Mouse (Mus musculus) kidney, adult 18-20 months (tissue): Measurements from ENCODE around the gene Sem1.
A peak's percentile ranks its signal among the peaks of the same experiment; 100 is the strongest.
"Not testable (repeated sequence)": the region's sequence is repeated elsewhere in the genome, so short reads cannot be mapped to it uniquely, and the experiment has no call there.

Source experiments
- DNase-seq: peaks from one replicate; pipeline ENCODE4 v3.0.0; 2021

Gene Sem1

DNA sequence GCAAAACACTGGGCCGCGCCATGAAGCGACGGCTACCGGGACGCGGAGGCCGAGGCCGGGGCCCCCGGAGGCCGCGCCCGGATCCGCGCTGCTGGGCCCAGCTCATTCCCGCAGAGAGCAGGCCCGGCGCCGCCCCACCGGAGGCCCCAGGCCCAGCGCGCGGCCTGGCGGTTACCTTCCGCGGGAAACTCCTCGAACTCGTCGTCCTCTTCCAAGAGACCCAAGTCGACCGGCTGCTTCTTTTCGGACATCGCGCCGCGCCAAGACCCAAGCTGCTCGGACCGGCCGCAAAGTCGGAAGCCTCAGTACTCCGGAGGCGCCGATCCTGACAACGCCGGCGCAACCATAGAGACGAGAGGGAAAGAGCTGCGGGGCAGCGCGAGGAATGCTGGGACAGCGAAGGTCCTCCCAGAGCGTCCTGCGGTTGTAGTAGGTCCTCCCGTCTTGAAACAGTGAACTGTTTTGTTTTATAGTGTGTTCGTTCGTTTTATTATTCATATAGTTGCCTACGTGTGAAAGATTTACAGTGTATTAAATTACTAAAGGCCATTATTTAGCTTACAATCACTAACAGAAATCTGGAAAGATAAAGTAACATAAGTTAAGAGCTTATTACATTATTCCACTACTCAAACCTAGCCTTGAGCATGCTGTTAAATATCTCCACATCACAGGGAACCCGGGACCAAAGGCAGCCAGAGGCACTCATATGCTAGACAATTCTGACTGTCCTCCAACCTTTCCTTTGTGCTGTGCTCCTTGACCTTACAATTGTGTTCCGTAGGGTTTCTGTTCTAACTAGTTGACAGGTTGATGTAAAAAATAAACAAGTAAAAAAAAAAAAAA is at the start of gene Sem1:
Gene Sem1, minus strand, starts transcription at position 360 of the 846 bp plus-strand sequence.
- peak; percentile 91 for DNase-seq

GRCm38 (mm10) chr6:6622846-6623749 is 44.6 kb upstream of the Sem1 start:
- DNase-seq = peak; percentile 38

GRCm38 (mm10) chr6:6603561-6604544 is 25.4 kb upstream of the Sem1 start:
- no peak for DNase-seq

DNA sequence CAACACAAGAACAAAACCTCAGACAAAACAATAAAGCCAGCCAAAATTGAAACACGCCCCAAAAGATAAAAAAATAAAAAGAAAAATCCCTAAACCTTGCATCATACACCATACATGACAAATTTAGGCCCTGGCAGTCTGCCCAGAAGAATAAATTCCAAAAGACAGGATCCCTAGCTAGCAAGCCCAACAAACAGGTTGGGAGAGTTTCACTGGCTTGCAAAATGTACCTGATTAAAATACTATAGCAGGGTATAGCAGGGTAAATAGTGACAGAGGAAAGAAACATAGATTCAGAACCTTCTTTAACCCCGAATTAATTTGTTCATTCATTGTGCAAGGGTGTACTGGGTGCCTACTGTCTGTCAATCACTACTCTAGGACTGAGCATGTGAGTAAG is 7.8 kb upstream of the Sem1 start:
- DNase-seq = no peak

DNA sequence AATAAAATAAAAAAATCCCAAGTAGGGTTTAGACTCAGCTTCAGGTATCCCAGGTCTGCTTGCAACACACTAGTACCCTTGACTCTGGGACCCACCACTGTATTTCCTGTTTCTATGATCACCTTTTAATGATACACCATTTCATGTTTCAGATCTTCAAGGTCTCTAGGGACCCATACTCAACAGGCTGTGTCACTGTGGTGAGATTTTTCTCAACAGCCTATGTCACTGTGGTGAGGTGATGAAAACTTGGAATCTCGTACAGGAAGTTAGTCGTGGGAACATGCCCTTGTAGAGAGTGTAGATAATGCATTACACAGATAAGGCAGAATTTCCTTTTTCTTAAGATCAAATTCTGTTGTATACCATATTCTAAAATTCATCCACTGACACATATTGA is 3.4 kb upstream of the Sem1 start:
- no peak for DNase-seq

GRCm38 (mm10) chr6:6577741-6578284 is 650 bp downstream of the Sem1 start:
- no peak for DNase-seq

DNA sequence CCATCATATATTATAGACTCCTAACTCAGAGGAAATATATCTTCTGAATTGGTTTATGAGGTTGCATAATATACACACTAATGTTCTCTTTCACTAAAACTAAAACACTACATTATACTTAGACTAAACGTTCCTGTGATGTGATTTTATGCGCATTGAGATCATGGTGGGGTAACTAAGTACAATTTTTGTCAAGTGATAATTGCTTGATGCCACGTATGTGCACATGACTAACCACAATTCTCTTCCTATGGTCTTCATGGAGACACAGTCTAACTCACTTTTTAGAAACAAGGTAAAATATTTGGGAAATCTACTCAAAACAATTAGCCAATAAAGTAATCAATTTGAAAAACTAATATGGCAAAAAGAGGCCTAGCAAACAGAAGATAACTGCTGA is 1.2 kb downstream of the Sem1 start:
- DNase-seq = no peak

DNA sequence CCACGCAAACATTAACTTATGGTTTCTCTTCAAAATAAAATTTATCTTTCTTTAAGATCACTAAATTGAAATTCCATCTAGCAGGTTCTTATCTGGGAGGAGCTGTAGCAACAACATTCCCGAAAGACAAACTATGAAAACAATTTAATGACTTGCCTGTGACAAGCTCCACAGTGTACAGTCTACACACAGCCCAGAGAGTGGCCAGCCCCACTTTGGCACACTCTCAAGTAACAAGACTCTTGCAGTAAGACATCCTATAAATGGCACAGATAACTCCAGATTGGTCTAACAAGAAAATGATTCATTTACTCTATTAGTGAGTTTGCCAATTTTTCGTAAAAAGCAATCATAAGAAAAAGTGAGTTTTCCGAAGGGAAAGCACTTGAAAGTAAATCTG is 2.7 kb downstream of the Sem1 start:
- no peak for DNase-seq

DNA sequence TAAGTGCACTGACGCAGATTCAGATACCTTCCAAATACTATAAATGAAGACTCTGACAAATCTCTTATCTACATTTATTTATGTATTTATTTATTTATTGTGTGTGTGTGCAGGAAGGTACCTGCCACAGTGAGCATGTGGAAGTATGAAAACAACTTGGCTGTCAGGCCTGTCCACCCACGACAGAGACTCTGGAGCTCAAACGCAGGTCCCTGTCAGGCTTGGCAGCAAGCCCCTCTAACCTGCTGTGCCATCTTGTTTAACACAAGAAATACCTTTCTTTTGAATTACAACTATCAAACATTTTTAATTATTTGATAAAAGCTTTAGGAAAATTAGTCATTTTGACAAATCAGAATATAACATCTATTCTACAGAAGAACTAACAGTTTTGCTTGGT is 10.0 kb downstream of the Sem1 start:
- DNase-seq = no peak

DNA sequence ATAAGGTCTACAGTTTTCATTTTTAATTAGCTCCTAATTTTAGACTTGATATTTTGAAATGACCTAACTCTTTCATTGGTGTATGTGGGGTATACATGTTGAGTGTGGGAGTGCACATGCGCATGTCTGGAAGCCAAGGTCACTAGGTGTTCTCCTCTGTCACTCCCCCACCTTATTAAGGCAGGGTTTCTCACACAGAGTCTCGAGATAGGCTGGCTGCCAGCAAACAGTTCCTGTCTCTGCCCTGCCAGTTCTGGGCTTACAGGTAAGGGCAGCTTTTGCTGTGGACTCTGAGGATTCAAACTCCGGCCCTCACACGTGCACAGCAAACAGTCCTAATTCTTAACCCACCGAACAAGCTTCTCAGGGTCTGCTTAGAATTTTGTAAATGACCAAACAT is 14.8 kb downstream of the Sem1 start:
- DNase-seq = no peak

DNA sequence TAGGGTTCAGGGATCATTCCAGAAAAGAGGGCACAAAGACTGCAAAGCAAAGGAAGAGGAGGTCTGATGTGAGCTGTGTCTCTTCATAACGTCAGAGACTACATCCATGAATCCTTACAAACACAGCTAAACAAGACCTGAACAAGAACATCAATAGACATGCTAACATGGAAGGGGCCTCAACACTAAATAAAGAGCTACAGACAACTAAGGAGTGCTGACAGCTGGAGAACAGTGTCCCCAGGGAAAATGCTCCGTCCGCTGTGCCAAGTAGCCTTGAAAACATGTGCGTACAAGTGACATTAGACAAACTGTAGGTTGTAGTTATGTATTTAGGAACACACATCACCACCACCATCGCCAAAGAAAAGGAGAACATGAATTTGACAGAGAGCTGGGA is 15.7 kb downstream of the Sem1 start:
- DNase-seq = no peak

DNA sequence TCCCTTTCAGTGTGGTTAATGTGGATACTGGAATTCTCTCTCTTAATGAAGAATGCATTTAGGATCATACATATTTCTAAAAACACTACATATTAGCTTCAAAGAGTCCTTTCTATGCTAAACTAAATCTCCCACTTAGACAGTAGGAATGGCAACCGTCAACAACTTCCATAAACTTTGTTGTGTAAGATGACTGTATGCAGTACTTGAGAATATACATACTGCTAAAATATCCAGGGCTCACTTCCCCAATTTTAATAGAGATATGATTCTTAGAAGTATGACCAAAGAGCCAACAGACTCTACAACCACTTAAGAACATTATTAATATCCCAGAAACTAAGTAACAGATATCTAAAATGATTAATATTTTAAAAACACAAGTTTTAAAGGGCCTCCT is 20.8 kb downstream of the Sem1 start:
- DNase-seq = no peak

DNA sequence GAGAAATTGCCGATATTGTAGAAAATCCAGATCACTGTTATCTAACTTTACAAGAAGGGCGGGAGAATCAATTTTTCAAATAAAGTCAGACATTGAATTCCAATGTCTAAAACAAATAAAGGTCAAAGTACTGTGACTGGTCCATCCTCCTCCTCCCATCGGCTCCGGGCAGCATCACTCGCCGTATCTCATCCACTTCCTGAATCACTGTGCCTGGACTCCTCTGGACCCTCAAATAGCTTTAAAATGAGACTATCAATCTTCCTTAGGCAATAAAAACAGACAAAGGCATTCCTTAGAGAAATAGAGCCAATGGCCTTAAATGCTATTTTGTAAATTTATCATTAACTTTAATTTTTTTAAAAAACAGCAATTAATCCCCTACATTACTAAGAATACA is 26.5 kb downstream of the Sem1 start:
- no peak for DNase-seq

- no peak for DNase-seq
These were observed 30.5 kb downstream of the Sem1 start for GRCm38 (mm10) chr6:6547997-6548396.

DNA sequence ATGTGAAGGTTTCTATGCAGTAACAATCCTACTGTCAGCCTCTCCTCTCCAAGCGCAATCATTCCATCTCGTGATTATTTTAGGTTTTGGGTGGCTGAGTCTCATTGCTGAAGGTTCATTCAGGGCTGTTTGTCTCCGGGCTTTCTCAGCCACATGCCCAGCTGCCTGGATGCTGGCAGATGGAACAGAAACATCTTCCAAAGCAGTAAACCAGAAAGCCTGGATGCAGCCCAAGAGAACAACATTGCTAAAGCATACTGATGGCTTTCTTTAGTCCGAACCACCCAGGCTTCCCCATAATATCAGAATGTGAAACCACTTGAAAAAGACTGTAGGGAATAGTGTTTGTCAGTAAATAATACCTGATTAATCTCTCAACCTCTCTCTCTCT is 34.2 kb downstream of the Sem1 start:
- DNase-seq = no peak

DNA sequence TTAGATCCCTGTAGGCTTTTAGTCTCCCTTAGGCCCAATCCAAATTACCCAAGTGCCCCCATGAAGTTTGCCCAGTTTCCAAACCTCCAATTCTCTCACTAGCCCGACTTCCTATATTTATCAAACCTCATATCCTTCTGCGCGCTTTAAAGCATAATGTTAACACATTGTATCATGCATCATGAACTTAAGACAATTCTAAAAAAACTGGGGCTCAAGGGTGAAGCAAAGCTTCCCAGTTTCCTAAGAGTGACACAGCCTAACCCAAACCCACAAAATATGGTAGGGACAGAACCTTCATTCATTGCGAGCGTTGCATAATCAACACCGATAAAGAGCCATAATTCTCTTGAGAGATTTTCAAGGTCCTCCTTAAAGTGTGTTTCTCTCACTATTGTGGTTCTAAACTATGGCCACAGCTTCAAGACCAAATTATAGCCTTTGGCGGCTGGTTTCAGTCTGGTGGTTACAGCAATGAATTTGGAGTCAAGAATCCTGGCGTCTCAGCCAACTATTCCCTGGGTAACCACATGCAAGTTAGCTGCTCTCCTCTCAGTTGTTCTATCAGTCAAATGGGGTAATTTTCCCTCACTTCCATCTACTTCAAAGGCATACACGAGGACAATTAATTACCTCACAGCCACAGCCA is 34.7 kb downstream of the Sem1 start:
- no peak for DNase-seq

- no peak for DNase-seq
These were observed 36.3 kb downstream of the Sem1 start for GRCm38 (mm10) chr6:6542133-6542532.

DNA sequence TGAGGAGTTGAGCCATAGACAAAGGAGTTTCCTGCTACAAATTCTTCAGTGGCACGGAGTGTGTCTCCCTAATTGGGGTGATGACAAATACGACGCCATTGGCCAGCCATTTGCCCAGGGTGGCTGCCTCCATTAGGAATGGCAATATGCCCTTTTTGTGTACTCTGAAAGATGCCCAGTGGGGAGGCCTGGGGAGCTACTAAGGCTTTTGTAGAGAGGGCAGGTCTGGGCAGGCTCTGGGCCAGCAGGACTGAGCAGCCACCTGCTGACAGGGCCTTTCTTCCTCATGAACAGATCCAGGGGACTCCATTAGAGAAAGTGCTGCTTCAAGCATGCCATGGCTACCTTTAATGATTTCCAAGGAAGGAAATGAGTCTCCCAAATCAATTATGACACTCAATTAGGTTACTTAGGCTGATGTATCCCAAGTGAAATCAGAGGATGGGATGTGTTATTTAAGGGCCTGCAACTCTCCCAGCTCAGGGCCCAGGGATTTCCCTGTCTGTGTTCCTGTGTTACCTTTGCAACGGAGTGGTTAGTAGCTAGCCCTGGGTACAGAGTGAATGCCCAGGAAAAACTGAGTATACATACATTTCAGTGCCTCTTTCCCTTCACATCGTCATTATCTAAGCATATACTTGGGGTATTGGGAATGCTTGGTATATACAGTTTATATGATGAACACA is 41.5 kb downstream of the Sem1 start:
- no peak for DNase-seq

DNA sequence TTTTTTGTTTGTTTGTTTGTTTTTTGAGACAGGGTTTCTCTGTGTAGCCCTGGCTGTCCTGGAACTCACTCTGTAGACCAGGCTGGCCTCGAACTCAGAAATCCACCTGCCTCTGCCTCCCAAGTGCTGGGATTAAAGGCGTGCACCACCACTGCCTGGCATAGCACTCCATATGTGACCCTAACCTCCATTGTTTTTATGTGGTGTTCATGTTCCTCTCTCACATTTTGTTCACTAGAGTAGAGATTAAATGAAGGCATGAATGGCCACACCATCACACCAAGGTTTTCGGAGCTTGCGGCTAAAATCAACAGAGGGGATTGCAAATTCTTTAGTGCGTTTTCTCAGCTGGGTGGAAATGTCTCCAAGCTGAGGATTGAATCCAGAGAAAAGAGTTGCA is 42.1 kb downstream of the Sem1 start:
- DNase-seq = not testable (repeated sequence)
